Mouse (Mus musculus): Measurements from ENCODE around the gene Timm9.

The Timm9 gene
- long read RNA-seq, experiment 1, transcript Timm9-211 (1 exons, 1,098 nt): minor isoform, 9 of 36 reads
- long read RNA-seq, experiment 1, transcript Timm9-207 (5 exons, 718 nt): major isoform, 17 of 36 reads
- long read RNA-seq, experiment 1, partial matches to known transcripts: 0 of 36 reads
- long read RNA-seq, experiment 1, other reads (novel, unspliced or antisense): 2 of 36 reads
- long read RNA-seq, experiment 2, transcript Timm9-211 (1 exons, 1,098 nt): minor isoform, 10 of 31 reads
- long read RNA-seq, experiment 2, transcript Timm9-207 (5 exons, 718 nt): major isoform, 15 of 31 reads
- long read RNA-seq, experiment 2, transcript Timm9-201 (4 exons, 794 nt): minor isoform, 5 of 31 reads
- long read RNA-seq, experiment 2, partial matches to known transcripts: 0 of 31 reads
- long read RNA-seq, experiment 2, other reads (novel, unspliced or antisense): 0 of 31 reads

DNA sequence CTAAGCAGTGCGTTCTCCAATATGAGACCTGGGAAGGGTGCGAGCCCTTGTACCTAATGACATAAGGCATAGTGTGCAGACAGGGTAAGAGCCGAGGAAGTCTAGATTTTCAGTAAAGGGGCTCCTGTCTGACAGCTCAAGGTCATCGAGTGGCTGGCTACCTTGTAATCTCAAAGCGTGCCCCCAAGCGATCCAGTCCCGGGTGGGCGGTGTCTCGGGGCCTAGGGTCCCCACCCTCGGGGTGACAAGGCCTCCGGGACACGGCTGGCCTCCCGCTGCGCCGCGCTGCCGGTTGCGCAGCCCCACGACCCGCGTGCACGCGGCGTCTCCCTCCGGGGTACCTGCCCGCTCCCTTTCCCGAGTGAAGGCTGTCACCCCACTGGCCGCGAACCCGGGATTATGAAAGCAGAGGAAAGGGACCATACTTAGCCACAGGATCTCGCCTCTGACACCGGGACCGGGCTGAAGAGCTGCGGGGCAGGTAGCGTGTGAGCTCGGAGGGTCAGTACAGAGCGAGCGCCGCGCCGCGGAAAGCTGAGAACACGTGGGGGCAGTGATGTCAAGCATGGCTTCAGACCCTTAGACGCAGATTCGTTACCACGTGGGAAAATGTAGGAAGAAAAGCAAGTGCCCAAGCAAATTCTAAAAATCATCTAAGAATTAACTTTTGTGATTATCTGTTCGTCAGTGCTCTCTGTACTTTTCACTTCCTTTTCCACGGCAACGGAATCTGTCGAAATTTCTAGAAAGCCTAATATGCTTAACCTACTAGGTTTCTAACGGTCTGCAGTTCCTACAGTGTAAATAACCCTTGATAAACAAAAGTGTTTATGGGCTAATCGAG lies at the start of gene Timm9, which contains the start of gene 2700049A03Rik:
Gene Timm9, minus strand, starts transcription at position 555 of the 844 bp plus-strand sequence.
Gene 2700049A03Rik, plus strand, starts transcription at position 719 of the 844 bp plus-strand sequence.
- intact Hi-C loops (cut with DNase I): no loop called here

GRCm38 (mm10) chr12:71184396-71184795 lies 47.9 kb upstream of the Timm9 start:
- intact Hi-C loops (cut with DNase I): no loop called here

- intact Hi-C loops (cut with DNase I): no loop called here
Observed at GRCm38 (mm10) chr12:71183736-71184135, 47.3 kb upstream of the Timm9 start.

DNA sequence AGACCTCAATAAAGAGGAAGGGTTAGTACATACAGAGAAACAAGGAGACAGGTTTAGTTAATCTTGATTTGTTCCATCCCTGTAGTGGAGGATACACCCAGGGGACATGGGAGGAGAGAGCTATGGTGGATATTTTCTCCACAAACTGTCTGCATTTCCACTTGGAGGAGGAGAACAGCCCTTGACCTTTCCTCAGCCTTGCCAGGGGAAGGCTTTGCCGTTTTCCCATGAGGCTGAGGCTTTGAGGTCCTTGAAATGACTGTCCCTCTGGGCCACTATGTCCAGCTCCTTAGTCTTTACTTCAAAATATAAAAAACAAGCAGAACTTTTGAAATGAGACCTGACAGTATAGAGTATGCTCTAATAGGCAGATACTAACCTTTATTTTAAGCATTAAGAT lies 33.4 kb upstream of the Timm9 start:
- intact Hi-C loops (cut with DNase I): no loop called here

DNA sequence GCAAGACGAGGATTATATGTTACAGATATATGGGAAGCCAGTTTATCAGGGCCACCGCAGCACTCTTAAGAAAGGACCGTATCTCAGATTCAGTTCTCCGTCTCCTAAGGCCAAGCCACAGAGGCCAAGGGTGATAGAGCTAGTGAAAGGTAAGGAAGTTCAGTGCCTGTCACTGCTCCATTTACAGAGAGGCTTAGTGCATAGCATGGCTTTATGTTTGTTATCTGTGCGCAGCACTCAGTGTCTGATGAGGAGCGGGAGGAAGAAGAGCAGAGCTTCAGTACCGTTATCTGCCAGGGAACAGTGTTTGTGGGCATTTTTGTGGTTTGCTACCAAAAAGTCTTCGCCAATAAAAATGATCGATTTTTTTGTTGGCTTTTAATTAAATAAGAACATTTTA lies 27.9 kb upstream of the Timm9 start:
- intact Hi-C loops (cut with DNase I): no loop called here

DNA sequence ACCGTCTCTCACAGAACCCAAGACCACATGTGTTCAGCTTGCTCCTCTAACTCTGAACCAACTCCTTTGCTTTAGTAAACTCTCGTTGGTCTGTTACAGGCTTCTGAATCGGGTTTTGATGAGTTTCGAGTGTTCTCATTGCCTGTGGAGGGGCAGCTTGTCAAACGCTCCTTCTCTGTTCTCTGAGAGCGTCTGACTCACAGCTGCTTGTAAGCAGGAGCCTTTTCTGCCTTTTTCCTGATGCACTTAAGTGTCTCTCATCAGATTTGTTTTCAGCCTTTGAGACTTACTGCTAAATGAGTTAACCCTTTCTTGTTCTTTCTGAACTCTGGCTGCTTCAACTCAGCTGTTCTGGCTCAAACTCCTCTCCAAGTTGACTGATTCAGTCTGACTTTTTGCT lies 21.5 kb upstream of the Timm9 start:
- intact Hi-C loops (cut with DNase I): no loop called here

- intact Hi-C loops (cut with DNase I): no loop called here
Observed at GRCm38 (mm10) chr12:71154979-71155378, 18.5 kb upstream of the Timm9 start.

DNA sequence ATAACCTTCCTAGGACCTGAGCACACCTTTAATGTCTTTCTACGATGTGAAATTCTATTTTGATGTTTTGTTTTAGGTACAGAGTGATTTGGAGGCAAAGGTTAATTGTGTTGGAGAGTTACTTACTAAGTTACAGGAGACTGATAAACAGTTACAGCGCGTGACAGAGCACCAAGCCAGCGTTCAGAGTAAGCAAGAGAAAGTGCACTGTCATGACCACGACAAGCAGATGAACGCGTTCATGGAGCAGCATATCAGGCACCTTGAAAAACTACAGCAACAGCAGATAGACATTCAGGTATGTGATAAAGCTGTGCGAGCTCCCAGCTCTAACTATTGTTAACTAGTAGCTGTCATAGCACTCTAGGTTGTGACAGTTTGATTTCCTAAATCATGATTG lies 13.7 kb upstream of the Timm9 start:
- intact Hi-C loops (cut with DNase I): no loop called here

DNA sequence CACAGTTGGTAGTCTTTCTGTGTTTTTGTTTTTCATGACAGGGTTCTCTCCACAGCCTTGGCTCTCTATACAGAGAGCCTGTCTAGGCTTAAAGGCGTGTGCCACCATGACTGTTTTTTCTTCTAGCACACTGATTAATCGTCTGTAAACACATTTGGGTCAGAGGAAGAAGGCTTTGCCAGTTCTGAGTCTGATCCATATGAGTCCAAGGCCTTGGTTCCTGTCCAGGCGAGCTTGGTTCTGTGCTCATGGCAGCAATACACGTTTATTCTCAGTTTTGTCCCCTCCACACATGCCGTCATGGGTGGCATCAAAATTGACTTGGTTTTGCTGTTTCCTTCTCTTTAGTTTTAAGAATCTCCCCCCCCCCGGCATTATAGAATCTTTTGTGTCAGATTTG lies 13.0 kb upstream of the Timm9 start:
- intact Hi-C loops (cut with DNase I): no loop called here

- intact Hi-C loops (cut with DNase I): no loop called here
Observed at GRCm38 (mm10) chr12:71148801-71149200, 12.3 kb upstream of the Timm9 start.

DNA sequence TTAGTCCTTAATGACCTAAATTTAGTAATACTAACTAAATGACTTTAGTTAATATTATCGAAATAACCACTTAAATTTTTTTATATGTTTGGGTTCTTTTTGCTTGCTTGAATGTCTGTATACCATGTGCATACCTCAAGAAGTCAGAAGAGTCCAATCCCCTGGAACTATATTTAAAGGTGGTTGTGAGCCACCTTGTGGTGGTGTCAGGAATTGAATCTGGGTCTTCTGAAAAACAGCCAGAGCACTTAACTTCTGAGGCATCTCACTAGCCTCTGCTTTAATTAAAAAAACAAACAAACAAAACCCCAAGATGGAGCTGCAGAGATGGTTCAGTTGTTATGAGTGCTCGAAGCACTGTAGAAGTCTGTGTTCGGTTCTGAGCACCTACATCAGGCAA lies 11.2 kb upstream of the Timm9 start:
- intact Hi-C loops (cut with DNase I): no loop called here

DNA sequence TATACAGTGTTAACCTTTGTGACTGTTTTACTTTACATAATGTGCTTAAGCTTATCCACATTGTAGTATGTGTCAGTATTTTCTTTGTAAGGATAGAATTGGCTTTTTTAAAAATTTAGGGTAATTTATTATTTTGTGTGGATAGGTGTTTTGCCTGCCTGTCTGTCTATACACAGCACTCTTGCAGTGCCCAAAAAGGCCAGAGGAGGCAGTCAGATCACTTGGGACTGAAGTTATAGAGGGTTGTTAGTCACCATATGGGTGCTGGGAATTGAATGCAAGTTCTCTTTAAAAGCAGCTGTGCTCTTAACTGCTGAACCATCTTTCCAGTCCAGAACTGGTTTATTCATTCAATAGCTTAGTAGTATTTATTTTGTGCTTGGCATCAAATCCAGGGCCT lies 4.7 kb upstream of the Timm9 start:
- intact Hi-C loops (cut with DNase I): no loop called here

DNA sequence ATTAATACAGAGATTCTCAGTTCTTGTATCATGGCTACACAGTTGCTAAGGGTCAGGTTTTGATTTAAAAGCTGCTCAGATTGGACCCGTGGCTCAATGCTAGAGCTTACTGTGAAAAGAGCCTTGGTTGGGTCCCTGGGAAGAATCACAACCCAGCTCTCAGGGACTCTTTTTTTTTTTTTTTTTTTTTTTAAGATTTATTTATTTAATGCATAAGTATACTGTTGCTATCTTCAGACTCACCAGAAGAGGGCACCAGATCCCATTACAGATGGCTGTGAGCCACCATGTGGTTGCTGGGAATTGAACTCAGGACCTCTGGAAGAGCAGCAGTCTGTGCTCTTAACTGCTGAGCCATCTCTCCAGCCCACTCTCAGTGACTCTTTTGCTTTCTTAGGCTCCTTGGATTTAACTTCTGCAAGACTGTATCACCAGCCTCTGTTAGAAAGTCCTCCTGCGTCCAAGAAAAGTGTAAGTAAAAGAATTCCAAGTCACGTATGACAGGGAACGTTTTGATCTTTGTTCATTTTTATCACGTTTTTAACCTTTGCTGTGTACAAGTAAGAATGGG lies 2.9 kb upstream of the Timm9 start:
- intact Hi-C loops (cut with DNase I): no loop called here

- intact Hi-C loops (cut with DNase I): no loop called here
Observed at GRCm38 (mm10) chr12:71137686-71138085, 1.2 kb upstream of the Timm9 start.

- intact Hi-C loops (cut with DNase I): no loop called here
Observed at GRCm38 (mm10) chr12:71136974-71137491, 549 bp upstream of the Timm9 start.

DNA sequence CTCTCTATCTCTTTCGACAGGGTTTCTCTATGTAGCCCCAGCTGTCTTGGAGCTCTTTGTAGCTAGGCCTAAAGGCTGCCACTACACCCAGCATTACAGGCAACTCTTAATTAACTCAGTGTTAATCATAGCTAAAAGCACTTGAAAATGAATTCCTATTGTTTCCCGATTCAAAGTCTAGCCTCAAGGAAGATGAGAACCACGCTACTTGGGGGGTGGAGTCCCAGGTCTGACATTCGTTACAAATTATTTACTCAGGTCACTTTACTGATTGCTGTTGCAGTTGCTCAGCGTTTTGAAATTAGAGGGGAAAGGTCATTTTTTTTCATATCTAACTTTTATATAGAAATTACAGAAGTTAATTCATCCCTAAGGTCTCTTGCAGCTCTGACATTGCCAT lies 903 bp downstream of the Timm9 start:
- intact Hi-C loops (cut with DNase I): no loop called here

- intact Hi-C loops (cut with DNase I): no loop called here
Observed at GRCm38 (mm10) chr12:71123286-71123685, 13.2 kb downstream of the Timm9 start.

GRCm38 (mm10) chr12:71122731-71123130 lies 13.8 kb downstream of the Timm9 start:
- intact Hi-C loops (cut with DNase I): no loop called here

DNA sequence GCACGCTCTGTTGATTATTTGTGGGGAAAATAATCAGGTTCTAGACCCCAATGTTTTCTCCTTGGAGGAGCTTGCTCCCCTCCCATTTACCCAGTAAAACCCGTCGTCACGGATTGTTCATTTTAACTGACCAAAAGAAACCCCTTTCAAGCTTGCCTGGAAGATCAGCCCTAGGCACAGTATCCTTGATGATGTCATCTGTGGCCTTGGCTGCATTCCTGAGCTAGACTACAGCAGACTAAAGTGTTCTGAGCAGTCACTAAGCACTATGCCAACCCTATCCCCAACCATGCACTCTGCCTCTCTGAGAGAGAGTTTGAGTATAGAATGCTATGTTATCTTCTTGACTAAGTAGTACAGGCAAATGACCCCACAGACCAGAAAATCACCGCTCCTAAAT lies 20.1 kb downstream of the Timm9 start:
- intact Hi-C loops (cut with DNase I): no loop called here

DNA sequence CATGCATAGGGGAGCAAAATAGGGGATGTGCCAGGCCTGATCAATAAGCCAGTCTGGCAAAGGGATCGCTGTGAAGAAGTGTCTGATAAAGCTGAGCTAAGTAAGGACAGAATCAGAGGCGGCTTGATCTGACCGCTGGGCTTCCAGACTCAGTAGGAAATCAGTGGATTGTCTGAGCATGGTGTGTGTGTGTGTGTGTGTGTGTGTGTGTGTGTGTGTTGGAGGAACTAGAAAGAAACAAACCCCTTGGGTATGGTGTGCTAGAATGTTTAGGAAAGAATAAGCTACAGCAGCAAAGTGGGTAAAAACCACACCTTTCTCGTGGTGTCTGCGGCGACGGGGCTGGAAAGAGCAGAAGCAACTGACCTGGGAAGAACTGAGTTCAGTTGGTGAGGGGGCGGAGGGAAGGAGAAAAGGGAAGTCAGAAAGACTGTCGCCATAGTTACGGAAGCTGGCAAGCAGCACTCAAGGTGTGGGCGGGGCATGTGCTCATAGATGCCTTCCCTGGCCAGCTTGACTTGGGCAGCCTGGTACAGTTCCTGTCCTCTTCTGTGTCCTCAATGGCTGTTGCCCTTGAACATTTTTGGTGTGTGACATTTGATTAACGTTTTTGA lies 22.7 kb downstream of the Timm9 start:
- intact Hi-C loops (cut with DNase I): no loop called here

DNA sequence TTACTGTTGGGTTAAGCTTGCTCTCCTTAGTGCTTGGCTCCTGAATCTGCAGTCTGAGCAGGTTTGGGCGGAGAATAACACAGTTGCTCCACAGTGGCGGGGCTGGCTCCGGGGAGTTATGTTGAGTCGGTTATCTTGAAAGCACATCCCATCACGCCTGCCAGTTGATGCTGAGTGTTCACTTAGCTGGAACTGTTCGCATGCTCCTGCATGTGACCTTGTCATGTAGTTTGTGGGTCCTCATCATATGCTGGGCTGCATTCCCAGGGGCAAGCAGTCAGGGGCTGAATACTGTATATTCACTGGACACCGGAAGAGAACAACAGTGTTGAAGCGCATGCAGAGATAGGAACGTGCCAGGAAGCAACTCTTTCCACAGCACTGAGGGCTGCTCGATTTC lies 23.4 kb downstream of the Timm9 start:
- intact Hi-C loops (cut with DNase I): no loop called here
